Mouse (Mus musculus): ENCODE results near the gene Plac1. TPM values are rescaled to one million over a fixed set of nuclear protein-coding genes. Genes with fewer than 3 reads are reported as not detected.

The Plac1 gene
- total and polyA plus RNA-seq, 3 experiments: not detected

DNA sequence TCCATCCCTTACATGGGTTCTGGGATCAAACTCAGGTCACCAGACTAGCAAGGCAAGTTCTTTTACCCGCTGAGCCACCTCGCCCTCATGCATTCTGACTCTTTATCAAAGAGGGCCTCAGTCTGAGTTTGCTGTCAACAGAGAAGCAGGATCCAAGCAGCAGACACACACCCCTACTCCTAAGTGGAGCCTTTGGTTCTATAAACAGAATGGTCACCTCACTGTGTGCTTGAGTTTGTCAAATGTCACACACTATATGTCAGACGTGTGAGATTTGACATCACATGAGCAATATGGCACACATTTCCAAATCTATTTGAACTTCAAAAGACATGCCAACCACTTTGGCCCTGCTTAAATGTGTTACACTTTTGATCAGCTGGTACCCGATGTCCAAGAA, 42.2 kb downstream of the Plac1 start:
- Histone ChIP-seq H3K36me3 (replicated peaks in 1 of 2; ENCODE audit: control insufficient read depth in 1 of 2, insufficient read depth in 1 of 2, low read length in 1 of 2) (no peaks in the 10 kb centered on the region), H3K27me3 (replicated peaks) (no peaks in the 10 kb centered on the region), H3K9me3 (replicated peaks; ENCODE audit: low read length) (no peaks in the 10 kb centered on the region), H3K4me2 (ENCODE audit: insufficient read depth, low read depth, poor library complexity, severe bottlenecking) (no peak overlapping the region), H3K79me2 (replicated peaks; ENCODE audit: control insufficient read depth, extremely low read depth, insufficient read depth, poor library complexity, severe bottlenecking) (no peaks in the 10 kb centered on the region), H3K9ac (ENCODE audit: insufficient read depth, low read depth) (no peak overlapping the region), H3K27ac (ENCODE audit: insufficient read depth, low read depth) (no peak overlapping the region), H3K4me1 (ENCODE audit: control insufficient read depth in 1 of 2, insufficient read depth in 2 of 2) (no peaks in the 10 kb centered on the region), H3K4me3 (replicated peaks in 1 of 3; ENCODE audit: low read depth in 2 of 3, low read length in 2 of 3, poor library complexity in 1 of 3) (no peak overlapping the region)
- dilution Hi-C loops (cut with MboI; ENCODE audit: extremely low pct_ligation_motif_present, extremely low pct_unique_long_range_greater_than_20kb, low sequenced_read_pairs): no loop called here
- TF ChIP-seq HCFC1 (IDR thresholded peaks at IDR 0.05; ENCODE audit: low read depth, low read length): no peak
- no peak for TF ChIP-seq BHLHE40 (IDR thresholded peaks at IDR 0.05; ENCODE audit: low read depth, low read length)
- no peak for TF ChIP-seq JUND (conservative IDR thresholded peaks at IDR 0.05; ENCODE audit: low read depth, low read length)
- TF ChIP-seq CTCF (conservative IDR thresholded peaks at IDR 0.05 in 1 of 2, IDR thresholded peaks at IDR 0.05 in 1 of 2; ENCODE audit: low read depth in 2 of 2, low read length in 2 of 2): no peak
- TF ChIP-seq E2F4 (IDR thresholded peaks at IDR 0.05; ENCODE audit: insufficient replicate concordance, low read depth, low read length): no peak
- in situ Hi-C loops (cut with MboI; ENCODE audit: low pct_ligation_motif_present, low pct_unique_long_range_greater_than_20kb, low sequenced_read_pairs): no loop called here
- no peak for DNase-seq (ENCODE audit: extremely low read depth)

- H3K27ac ChIP-seq (ENCODE audit: insufficient read depth, low read depth): no peak overlapping the region
- H3K9ac ChIP-seq (ENCODE audit: insufficient read depth, low read depth): no peak overlapping the region
- no peaks in the 10 kb centered on the region for H3K4me1 ChIP-seq (ENCODE audit: control insufficient read depth in 1 of 2, insufficient read depth in 2 of 2)
- no peak overlapping the region for H3K4me3 ChIP-seq (replicated peaks in 1 of 3; ENCODE audit: low read depth in 2 of 3, low read length in 2 of 3, poor library complexity in 1 of 3)
- H3K36me3 ChIP-seq (replicated peaks in 1 of 2; ENCODE audit: control insufficient read depth in 1 of 2, insufficient read depth in 1 of 2, low read length in 1 of 2): no peaks in the 10 kb centered on the region
- TF ChIP-seq RCOR1 (conservative IDR thresholded peaks at IDR 0.05; ENCODE audit: low read depth, low read length) (no peak), ELF1 (IDR thresholded peaks at IDR 0.05; ENCODE audit: low read depth, low read length) (no peak), JUND (conservative IDR thresholded peaks at IDR 0.05; ENCODE audit: low read depth, low read length) (no peak), NRF1 (IDR thresholded peaks at IDR 0.05; ENCODE audit: low read depth, low read length) (no peak), TBP (conservative IDR thresholded peaks at IDR 0.05; ENCODE audit: low read depth, low read length) (no peak), USF1 (IDR thresholded peaks at IDR 0.05; ENCODE audit: low read depth, low read length) (no peak), E2F4 (IDR thresholded peaks at IDR 0.05; ENCODE audit: insufficient replicate concordance, low read depth, low read length) (no peak), CHD2 (IDR thresholded peaks at IDR 0.05; ENCODE audit: low read length) (no peak), ZKSCAN1 (IDR thresholded peaks at IDR 0.05; ENCODE audit: borderline replicate concordance, low read depth, low read length) (no peak), RAD21 (IDR thresholded peaks at IDR 0.05; ENCODE audit: low read depth, low read length) (no peak), SIN3A (IDR thresholded peaks at IDR 0.05; ENCODE audit: low read length) (no peak), TCF12 (IDR thresholded peaks at IDR 0.05; ENCODE audit: low read depth, low read length) (no peak), ETS1 (conservative IDR thresholded peaks at IDR 0.05; ENCODE audit: low read depth, low read length) (no peak), MXI1 (IDR thresholded peaks at IDR 0.05; ENCODE audit: low read depth, low read length) (no peak)
- dilution Hi-C loops (cut with MboI; ENCODE audit: extremely low pct_ligation_motif_present, extremely low pct_unique_long_range_greater_than_20kb, low sequenced_read_pairs) (no loop called here), in situ Hi-C loops (cut with MboI; ENCODE audit: low pct_ligation_motif_present, low pct_unique_long_range_greater_than_20kb, low sequenced_read_pairs) (no loop called here)
- no peaks in the 10 kb centered on the region for H3K79me2 ChIP-seq (replicated peaks; ENCODE audit: control insufficient read depth, extremely low read depth, insufficient read depth, poor library complexity, severe bottlenecking)
- H3K9me3 ChIP-seq (replicated peaks; ENCODE audit: low read length): no peaks in the 10 kb centered on the region
- no peak overlapping the region for H3K4me2 ChIP-seq (ENCODE audit: insufficient read depth, low read depth, poor library complexity, severe bottlenecking)
- no peaks in the 10 kb centered on the region for H3K27me3 ChIP-seq (replicated peaks)
- no peak for DNase-seq (ENCODE audit: extremely low read depth)
Measured at GRCm38 (mm10) chrX:53196392-53196791, 43.5 kb downstream of the Plac1 start.
